Mouse (Mus musculus): ENCODE results near the gene Tecta.

DNA sequence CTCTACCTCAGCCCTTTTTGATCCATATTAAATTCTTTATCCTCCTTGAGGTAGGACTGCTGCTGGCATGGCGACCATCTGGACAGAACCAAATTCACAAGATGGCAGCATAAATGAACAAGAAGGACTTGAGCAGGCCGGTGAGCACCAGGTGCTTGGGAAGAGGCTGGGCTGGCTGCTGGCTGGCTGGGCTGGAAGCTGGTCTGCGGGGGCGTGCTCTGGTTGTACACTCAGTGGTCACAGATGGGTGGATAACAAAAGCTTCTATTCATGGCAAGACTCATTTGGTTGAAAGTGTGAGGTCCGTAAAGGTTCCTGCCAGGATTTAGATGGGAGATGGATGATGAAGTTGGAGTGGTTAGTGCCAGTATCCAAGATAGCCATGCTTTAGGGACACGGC lies 1.8 kb upstream of the Tecta start:
- no peak for TF ChIP-seq POLR2A (IDR thresholded peaks at IDR 0.05; ENCODE audit: low read depth, low read length)
- no peak for TF ChIP-seq CTCF (IDR thresholded peaks at IDR 0.05; ENCODE audit: extremely low read depth, insufficient read depth, insufficient read length, insufficient replicate concordance)
